Mouse (Mus musculus) liver, embryonic 14.5 days (tissue): ENCODE measurements around the gene Bora.

Experiments used
- CTCF ChIP-seq: IDR thresholded peaks from 2 replicates; pipeline ENCODE4 v1.5.1; 2016; ENCODE audit warnings: antibody characterized with exemption, low read depth, control low read depth
- EP300 ChIP-seq: IDR thresholded peaks from 2 replicates; pipeline ENCODE4 v1.6.1; 2016; ENCODE audit warnings: antibody characterized with exemption, low read depth

DNA sequence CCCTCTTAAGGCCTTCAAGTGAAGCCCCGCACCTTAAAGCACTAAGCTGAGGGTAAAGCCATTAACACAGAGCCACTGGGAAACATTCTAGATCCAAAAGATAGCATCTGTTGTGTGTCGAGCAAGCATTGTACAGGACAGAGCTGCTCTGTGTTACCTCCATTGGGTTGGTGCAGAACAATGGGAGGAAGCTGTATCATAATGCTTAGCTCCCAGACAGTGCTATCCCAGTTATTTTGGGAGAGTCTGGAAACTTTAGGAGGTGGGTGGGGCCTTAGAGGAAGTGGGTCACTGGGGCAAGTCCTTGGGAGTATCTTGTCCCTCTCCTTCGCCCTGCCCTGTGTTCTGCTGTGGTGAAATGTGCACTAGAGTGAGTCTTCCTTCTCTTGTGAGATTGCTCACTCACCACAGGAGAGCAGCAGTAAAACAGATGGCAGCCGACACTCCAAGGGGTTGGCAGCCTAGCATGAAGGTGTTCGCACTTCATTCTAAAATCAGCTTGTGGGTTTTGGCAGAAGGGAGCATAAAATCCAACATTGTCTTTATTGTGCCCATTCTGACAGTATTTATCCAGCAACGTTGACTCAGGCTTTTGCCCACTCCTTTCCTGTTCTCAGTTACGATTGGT is 13.1 kb downstream of the Bora start:
- TF ChIP-seq EP300 (no peak), CTCF (no peak)
